Comparison of ENCODE assay signal across 8 mouse cellular contexts in the genomic region with DNA sequence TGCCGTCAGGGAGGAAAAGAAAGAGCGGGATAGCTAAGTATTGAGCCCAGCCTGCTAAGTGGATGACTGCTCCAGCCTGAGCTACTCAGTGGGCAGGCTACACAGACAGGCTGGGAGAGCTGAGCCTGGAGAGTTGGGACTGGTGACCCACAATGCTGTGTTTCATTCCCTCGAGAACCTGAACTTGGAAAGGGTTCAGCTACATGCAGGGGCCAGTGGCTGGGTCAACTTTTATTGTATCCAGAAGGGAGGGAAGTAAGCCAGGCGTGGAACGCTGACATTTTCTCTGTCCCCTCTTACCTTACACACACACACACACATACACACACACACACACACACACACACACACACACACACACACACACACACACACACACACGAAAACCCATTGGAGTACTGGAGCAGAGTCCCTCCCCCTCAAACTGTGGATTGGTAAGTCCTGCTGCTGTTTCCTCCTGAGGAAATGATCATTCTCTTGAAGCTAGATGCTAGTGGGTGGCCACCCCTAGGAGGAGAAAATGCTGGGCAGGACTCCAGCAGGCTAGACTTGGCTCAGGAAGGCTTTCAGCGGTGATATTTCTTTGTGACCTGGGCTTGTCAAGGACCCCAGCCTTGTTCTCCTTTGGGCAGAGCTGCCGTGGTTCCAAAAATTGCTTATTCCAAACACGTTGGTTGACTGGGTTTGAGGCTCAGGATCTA. TPM values are rescaled to one million over a fixed set of nuclear protein-coding genes. Genes with fewer than 3 reads are reported as not detected.
DNase-seq lines count a peak whose midpoint lies in the region; ATAC-seq and TF ChIP-seq lines count a peak whose summit lies in the region.

No protein-coding gene starts in this region.

- intact Hi-C loops in gastrocnemius, postnatal 14 days (cut with DNase I; ENCODE audit: low total_unique reads), result no loop called here

- H3K9me3 ChIP-seq in midbrain, embryonic 13.5 days, result peaks cover 6% of the 10 kb centered on the region; the same call in 1 of the 2 replicates
- 0 out of 2 replicates have a peak, but pooled peaks cover 4% of the 10 kb centered on the region for H3K9me3 ChIP-seq in midbrain, embryonic 11.5 days (ENCODE audit: control insufficient read depth, low read length)
- no peaks in the 10 kb centered on the region for H3K9me3 ChIP-seq in liver, postnatal 0 days (ENCODE audit: low read length)
- peaks cover 6% of the 10 kb centered on the region for H3K9me3 ChIP-seq in stomach, embryonic 16.5 days (replicated peaks; ENCODE audit: control insufficient read depth, low read length)

- DNase-seq in midbrain, embryonic 11.5 days (ENCODE audit: low spot score, missing footprints), result no peak
- DNase-seq in gastrocnemius, postnatal 14 days, result peak; percentile 41
- DNase-seq in kidney, adult 11 months, result peak; percentile 88
- peak; percentile 27 for DNase-seq in liver, postnatal 0 days
- no peak for DNase-seq in thymus, postnatal 36 days

- peaks cover 19% of the 10 kb centered on the region for H3K4me1 ChIP-seq in midbrain, embryonic 13.5 days (replicated peaks)
- peaks cover 9% of the 10 kb centered on the region; the same call in 1 of the 2 replicates for H3K4me1 ChIP-seq in midbrain, embryonic 11.5 days (ENCODE audit: control insufficient read depth, insufficient read depth, low read length)
- H3K4me1 ChIP-seq in liver, postnatal 0 days (ENCODE audit: insufficient read depth), result peaks cover 27% of the 10 kb centered on the region
- peaks cover 28% of the 10 kb centered on the region; the same call in 1 of the 2 replicates for H3K4me1 ChIP-seq in stomach, embryonic 16.5 days (ENCODE audit: control insufficient read depth, insufficient read depth, low read length)

- no peaks in the 10 kb centered on the region for H3K36me3 ChIP-seq in midbrain, embryonic 13.5 days
- H3K36me3 ChIP-seq in midbrain, embryonic 11.5 days (ENCODE audit: control insufficient read depth, insufficient read depth, low read length), result no peaks in the 10 kb centered on the region
- no peaks in the 10 kb centered on the region for H3K36me3 ChIP-seq in liver, postnatal 0 days (replicated peaks; ENCODE audit: insufficient read depth, low read length)
- H3K36me3 ChIP-seq in stomach, embryonic 16.5 days (ENCODE audit: control insufficient read depth, insufficient read depth, low read length), result 0 out of 2 replicates have a peak, but pooled peaks cover 2% of the 10 kb centered on the region

- H3K27ac ChIP-seq in midbrain, embryonic 13.5 days, result peak overlapping the region; percentile 19; the same call in 1 of the 2 replicates
- no peak overlapping the region for H3K27ac ChIP-seq in midbrain, embryonic 11.5 days (ENCODE audit: low read depth, low read length)
- H3K27ac ChIP-seq in liver, postnatal 0 days (ENCODE audit: low read depth), result peak overlapping the region; percentile 86
- peak overlapping the region; percentile 92 for H3K27ac ChIP-seq in stomach, embryonic 16.5 days (ENCODE audit: low read length)

- H3K4me2 ChIP-seq in midbrain, embryonic 13.5 days (replicated peaks), result no peak overlapping the region
- no peak overlapping the region for H3K4me2 ChIP-seq in midbrain, embryonic 11.5 days
- peak overlapping the region; percentile 73 for H3K4me2 ChIP-seq in liver, postnatal 0 days (ENCODE audit: low read depth, low read length)
- peak overlapping the region; percentile 62 for H3K4me2 ChIP-seq in stomach, embryonic 16.5 days (ENCODE audit: low read depth, low read length)

- 61% methylated on average over 9 of the region's 9 CpGs for WGBS in midbrain, embryonic 13.5 days
- WGBS in midbrain, embryonic 11.5 days, result 60% methylated on average over 9 of the region's 9 CpGs
- 12% methylated on average over 8 of the region's 9 CpGs for WGBS in liver, postnatal 0 days (ENCODE audit: insufficient replicate concordance)
- WGBS in stomach, embryonic 16.5 days, result 14% methylated on average over 9 of the region's 9 CpGs

- peaks cover 60% of the 10 kb centered on the region for H3K27me3 ChIP-seq in midbrain, embryonic 13.5 days
- peaks cover 34% of the 10 kb centered on the region for H3K27me3 ChIP-seq in midbrain, embryonic 11.5 days (ENCODE audit: control insufficient read depth, insufficient read depth, low read length)
- H3K27me3 ChIP-seq in liver, postnatal 0 days (ENCODE audit: insufficient read depth, low read length), result no peaks in the 10 kb centered on the region
- no peaks in the 10 kb centered on the region for H3K27me3 ChIP-seq in stomach, embryonic 16.5 days (ENCODE audit: control insufficient read depth, insufficient read depth, low read length)

- TF ChIP-seq EP300 in liver, postnatal 0 days (IDR thresholded peaks at IDR 0.05; ENCODE audit: low read depth), result no peak

- no peak overlapping the region for H3K9ac ChIP-seq in midbrain, embryonic 13.5 days (replicated peaks)
- no peak overlapping the region for H3K9ac ChIP-seq in midbrain, embryonic 11.5 days (ENCODE audit: low read length)
- peak overlapping the region; percentile 62; the same call in 1 of the 2 replicates for H3K9ac ChIP-seq in liver, postnatal 0 days (replicated peaks)
- H3K9ac ChIP-seq in stomach, embryonic 16.5 days (ENCODE audit: low read length), result peak overlapping the region; percentile 49

- 0 out of 2 replicates have a peak, but pooled peaks have one; percentile 8 for TF ChIP-seq CTCF in liver, postnatal 0 days (IDR thresholded peaks at IDR 0.05; ENCODE audit: low read depth)

- no peak overlapping the region for H3K4me3 ChIP-seq in midbrain, embryonic 13.5 days (replicated peaks)
- H3K4me3 ChIP-seq in midbrain, embryonic 11.5 days (ENCODE audit: low read depth, low read length), result no peak overlapping the region
- peak overlapping the region; percentile 51 for H3K4me3 ChIP-seq in liver, postnatal 0 days (ENCODE audit: low read depth, low read length)
- H3K4me3 ChIP-seq in stomach, embryonic 16.5 days (replicated peaks; ENCODE audit: low read length), result peak overlapping the region; percentile 67

- no peak for ATAC-seq in midbrain, embryonic 13.5 days
- no peak for ATAC-seq in midbrain, embryonic 11.5 days (ENCODE audit: low FRiP score)
- ATAC-seq in liver, postnatal 0 days, result no peak
- ATAC-seq in stomach, embryonic 16.5 days (ENCODE audit: insufficient read depth, low FRiP score), result peak; percentile 32; the same call in 1 of the 2 replicates
- ATAC-seq in activated CD4-positive, CD25-positive, alpha-beta regulatory T cell, adult 4 months, result no peak

RNA-seq across cellular contexts. Expression of gene F11r, which starts 2.8 kb away (rescaled TPM):
- 8.3 and 9.7 TPM in 2 replicates for polyA plus RNA-seq in midbrain, embryonic 13.5 days (2015; fragmentation: Nextera tagmentation; extraction: Ambion mirVana)
- 9.9 and 13.1 TPM in 2 replicates for polyA plus RNA-seq in midbrain, embryonic 11.5 days (2014; fragmentation: Nextera tagmentation; extraction: Ambion mirVana)
- 10 to 100 TPM; 10.8 to 12.6 TPM for total RNA-seq in gastrocnemius, postnatal 14 days (2021)
- polyA plus RNA-seq in liver, postnatal 0 days (2015; fragmentation: Nextera tagmentation; extraction: Ambion mirVana), result 57.9 and 61.7 TPM in 2 replicates
- 137 and 162 TPM in 2 replicates for polyA plus RNA-seq in stomach, embryonic 16.5 days (2015; fragmentation: Nextera tagmentation; extraction: Ambion mirVana)
- under 1 TPM in 1 of 2 experiments, not detected in 1; 0.18 TPM for polyA plus RNA-seq in activated CD4-positive, CD25-positive, alpha-beta regulatory T cell, adult 4 months (2017; shearing (Covaris generic))

RNA-seq across cellular contexts. Expression of gene Tstd1, which starts 21.5 kb away (rescaled TPM):
- polyA plus RNA-seq in midbrain, embryonic 13.5 days (2015; fragmentation: Nextera tagmentation; extraction: Ambion mirVana), result 11.7 and 13.3 TPM in 2 replicates
- polyA plus RNA-seq in midbrain, embryonic 11.5 days (2014; fragmentation: Nextera tagmentation; extraction: Ambion mirVana), result 2.1 and 4.0 TPM in 2 replicates
- under 1 TPM; 0.78 to 0.98 TPM for total RNA-seq in gastrocnemius, postnatal 14 days (2021)
- polyA plus RNA-seq in liver, postnatal 0 days (2015; fragmentation: Nextera tagmentation; extraction: Ambion mirVana), result 36.5 and 37.8 TPM in 2 replicates
- 7.6 and 8.3 TPM in 2 replicates for polyA plus RNA-seq in stomach, embryonic 16.5 days (2015; fragmentation: Nextera tagmentation; extraction: Ambion mirVana)
- polyA plus RNA-seq in activated CD4-positive, CD25-positive, alpha-beta regulatory T cell, adult 4 months (2017; shearing (Covaris generic)), result 1 to 10 TPM; 5.9 to 10.0 TPM

RNA-seq across cellular contexts. Expression of gene Usf1, which starts 29.1 kb away (rescaled TPM):
- 237 and 239 TPM in 2 replicates for polyA plus RNA-seq in midbrain, embryonic 13.5 days (2015; fragmentation: Nextera tagmentation; extraction: Ambion mirVana)
- 152 and 154 TPM in 2 replicates for polyA plus RNA-seq in midbrain, embryonic 11.5 days (2014; fragmentation: Nextera tagmentation; extraction: Ambion mirVana)
- total RNA-seq in gastrocnemius, postnatal 14 days (2021), result 10 to 100 TPM; 25.8 to 27.0 TPM
- 22.6 and 25.4 TPM in 2 replicates for polyA plus RNA-seq in liver, postnatal 0 days (2015; fragmentation: Nextera tagmentation; extraction: Ambion mirVana)
- 63.4 and 64.7 TPM in 2 replicates for polyA plus RNA-seq in stomach, embryonic 16.5 days (2015; fragmentation: Nextera tagmentation; extraction: Ambion mirVana)
- polyA plus RNA-seq in activated CD4-positive, CD25-positive, alpha-beta regulatory T cell, adult 4 months (2017; shearing (Covaris generic)), result 10 to 100 TPM; 41.0 to 43.1 TPM

RNA-seq across cellular contexts. Expression of gene Arhgap30, which starts 51.4 kb away (rescaled TPM):
- 0.63 TPM in 2 replicates for polyA plus RNA-seq in midbrain, embryonic 13.5 days (2015; fragmentation: Nextera tagmentation; extraction: Ambion mirVana)
- 0.38 and 0.57 TPM in 2 replicates for polyA plus RNA-seq in midbrain, embryonic 11.5 days (2014; fragmentation: Nextera tagmentation; extraction: Ambion mirVana)
- 1 to 10 TPM in 1 of 2 experiments, under 1 TPM in 1; 0.97 to 1.2 TPM for total RNA-seq in gastrocnemius, postnatal 14 days (2021)
- polyA plus RNA-seq in liver, postnatal 0 days (2015; fragmentation: Nextera tagmentation; extraction: Ambion mirVana), result 5.6 and 7.0 TPM in 2 replicates
- 2.9 and 3.8 TPM in 2 replicates for polyA plus RNA-seq in stomach, embryonic 16.5 days (2015; fragmentation: Nextera tagmentation; extraction: Ambion mirVana)
- 10 to 100 TPM; 71.7 to 78.8 TPM for polyA plus RNA-seq in activated CD4-positive, CD25-positive, alpha-beta regulatory T cell, adult 4 months (2017; shearing (Covaris generic))

Comparison
In these comparisons a context has a peak if more than half of its experiments do, and no peak if none do; other contexts are left out.
1. H3K4me2 ChIP-seq: peak in liver, postnatal 0 days (single experiment) and stomach, embryonic 16.5 days (single experiment); none in midbrain, embryonic 13.5 days (single experiment) and midbrain, embryonic 11.5 days (single experiment).
2. H3K4me3 ChIP-seq: peak in liver, postnatal 0 days (single experiment) and stomach, embryonic 16.5 days (single experiment); none in midbrain, embryonic 13.5 days (single experiment) and midbrain, embryonic 11.5 days (single experiment).
3. H3K9ac ChIP-seq: peak in liver, postnatal 0 days (single experiment) and stomach, embryonic 16.5 days (single experiment); none in midbrain, embryonic 13.5 days (single experiment) and midbrain, embryonic 11.5 days (single experiment).
4. DNase-seq: peak in gastrocnemius, postnatal 14 days (single experiment), kidney, adult 11 months (single experiment) and liver, postnatal 0 days (single experiment); none in midbrain, embryonic 11.5 days (single experiment) and thymus, postnatal 36 days (0 of 2).